Mouse (Mus musculus) liver, adult 2 months (tissue): Measurements from ENCODE around the gene Dock6. TPM values are rescaled to one million over a fixed set of nuclear protein-coding genes. Genes with fewer than 3 reads are reported as not detected.

Source experiments
- DNase-seq: peaks from one replicate; pipeline ENCODE4 v3.0.0-alpha.2; 2011; ENCODE audit warnings: low read depth, low spot score; ENCODE audit errors: extremely low read depth
- H3K27ac ChIP-seq: fragments of 200-500 bp; replicated peaks from 2 replicates; pipeline ENCODE4 v1.5.1; 2012; ENCODE audit warnings: low read depth, mild to moderate bottlenecking, control low read depth, inconsistent platforms, low read length; ENCODE audit not compliant: insufficient read depth
- H3K27me3 ChIP-seq: fragments of 200-500 bp; 2 replicates; pipeline ENCODE4 v1.6.1; 2012; ENCODE audit warnings: mild to moderate bottlenecking, moderate library complexity, low read length, inconsistent platforms; ENCODE audit not compliant: control insufficient read depth, insufficient read depth
- H3K36me3 ChIP-seq: fragments of 200-500 bp; 2 replicates; pipeline ENCODE4 v1.6.1; 2012; ENCODE audit warnings: low read length, inconsistent platforms; ENCODE audit not compliant: control insufficient read depth, insufficient read depth
- H3K4me1 ChIP-seq: fragments of 200-500 bp; 2 replicates; pipeline ENCODE4 v1.6.1; 2011; ENCODE audit warnings: low read length; ENCODE audit not compliant: control insufficient read depth, insufficient read depth
- H3K4me3 ChIP-seq: fragments of 200-500 bp; 2 replicates; pipeline ENCODE4 v1.5.1; 2011; ENCODE audit warnings: low read depth, mild to moderate bottlenecking, control low read depth, low read length, moderate library complexity; ENCODE audit not compliant: insufficient read depth
- H3K79me2 ChIP-seq: fragments of 200-500 bp; 2 replicates; pipeline ENCODE4 v1.6.1; 2012; ENCODE audit warnings: inconsistent platforms, mild to moderate bottlenecking, low read length, moderate library complexity; ENCODE audit not compliant: control insufficient read depth, insufficient read depth
- H3K9ac ChIP-seq: fragments of 200-500 bp; 2 replicates; pipeline ENCODE4 v1.6.1; 2012; ENCODE audit warnings: low read depth, mild to moderate bottlenecking, control low read depth, inconsistent platforms, low read length
- CTCF ChIP-seq: fragments of 200-500 bp; IDR thresholded peaks from 2 replicates; pipeline ENCODE4 v1.5.1; 2011; ENCODE audit warnings: low read depth, low read length, control low read depth
- POLR2A ChIP-seq: fragments of 200-500 bp; IDR thresholded peaks from 2 replicates; pipeline ENCODE4 v1.6.1; 2011; ENCODE audit warnings: low read length, control low read depth; ENCODE audit not compliant: insufficient read depth; ENCODE audit errors: extremely low read depth
- WGBS: fragments of 180-500 bp; shearing (Covaris S2); methylation state at CpG from one replicate; pipeline ENCODE4 v1.1.7; 2018; 5-methylcytosine and 5-hydroxymethylcytosine counted together
- polyA plus RNA-seq: library from polyadenylated mRNA; depleted of rRNA; stranded (reverse); fragments of >200 nt; gene quantifications from 2 replicates; pipeline ENCODE4 v1.2.3, GENCODE M21; 2012
- total RNA-seq: library from RNA; depleted of rRNA; stranded (reverse); fragments of >200 nt; gene quantifications from 2 replicates; pipeline ENCODE4 v1.2.3, GENCODE M21; 2014

Dock6 gene
- total and polyA plus RNA-seq, 2 experiments, result 8.5 to 33.9 TPM

DNA sequence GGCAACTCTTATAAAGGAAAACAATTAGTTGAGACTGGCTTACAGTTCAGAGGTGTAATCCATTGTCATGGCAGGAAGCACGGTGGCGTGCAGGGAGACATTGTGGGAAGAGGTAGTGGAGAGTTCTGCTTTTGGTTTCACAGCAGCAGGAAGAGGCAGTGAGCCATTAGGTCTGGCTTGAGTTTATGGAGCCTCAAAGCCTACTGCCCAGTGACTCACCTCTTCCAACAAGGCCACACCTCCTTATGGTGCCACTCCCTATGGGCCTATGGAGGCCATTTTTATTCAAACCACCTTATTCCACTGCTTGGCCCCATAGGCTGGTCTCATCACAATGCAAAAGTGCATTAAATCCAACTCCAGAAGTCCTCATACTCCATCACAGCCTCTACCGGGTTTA is 7.2 kb upstream of the Dock6 start:
- 80% methylated on average over 3 of the region's 3 CpGs for WGBS

DNA sequence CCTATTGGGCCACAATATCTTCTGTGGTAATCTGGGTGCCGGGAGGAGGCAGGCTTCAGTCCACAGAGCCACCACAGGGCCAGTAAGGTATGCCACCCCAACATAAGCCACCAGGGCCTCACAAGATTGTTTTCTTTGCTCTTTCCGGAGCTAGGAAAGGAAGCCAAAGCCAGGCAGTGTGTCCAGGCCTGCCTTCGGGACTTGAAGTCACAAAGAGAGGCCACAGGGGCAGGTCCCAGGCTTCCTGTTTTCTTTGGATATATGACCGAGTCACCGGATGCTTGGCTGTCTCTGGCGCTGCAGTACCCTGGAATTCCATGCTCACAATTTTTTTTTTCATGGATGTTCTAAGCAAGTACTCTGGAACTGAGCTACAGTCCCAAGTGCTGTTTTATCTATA is 5.6 kb upstream of the Dock6 start:
- 81% methylated on average over 6 of the region's 6 CpGs for WGBS
- Histone ChIP-seq H3K4me3 (no peak overlapping the region), H3K27me3 (no peaks in the 10 kb centered on the region), H3K79me2 (no peaks in the 10 kb centered on the region), H3K27ac (peak overlapping the region; percentile 68), H3K36me3 (no peaks in the 10 kb centered on the region), H3K4me1 (0 out of 2 replicates have a peak, but pooled peaks cover 2% of the 10 kb centered on the region), H3K9ac (no peak overlapping the region)
- no peak for TF ChIP-seq CTCF
- no peak for TF ChIP-seq POLR2A
- DNase-seq, result peak; percentile 33

More for the DNA sequence above, 7.2 kb upstream of the Dock6 start:
- Histone ChIP-seq H3K27ac (no peak overlapping the region; the same call in 1 of the 2 replicates), H3K36me3 (no peaks in the 10 kb centered on the region), H3K4me1 (0 out of 2 replicates have a peak, but pooled peaks cover 2% of the 10 kb centered on the region), H3K79me2 (no peaks in the 10 kb centered on the region), H3K9ac (no peak overlapping the region), H3K27me3 (no peaks in the 10 kb centered on the region), H3K4me3 (no peak overlapping the region)
- TF ChIP-seq POLR2A (no peak), CTCF (no peak)
- no peak for DNase-seq

DNA sequence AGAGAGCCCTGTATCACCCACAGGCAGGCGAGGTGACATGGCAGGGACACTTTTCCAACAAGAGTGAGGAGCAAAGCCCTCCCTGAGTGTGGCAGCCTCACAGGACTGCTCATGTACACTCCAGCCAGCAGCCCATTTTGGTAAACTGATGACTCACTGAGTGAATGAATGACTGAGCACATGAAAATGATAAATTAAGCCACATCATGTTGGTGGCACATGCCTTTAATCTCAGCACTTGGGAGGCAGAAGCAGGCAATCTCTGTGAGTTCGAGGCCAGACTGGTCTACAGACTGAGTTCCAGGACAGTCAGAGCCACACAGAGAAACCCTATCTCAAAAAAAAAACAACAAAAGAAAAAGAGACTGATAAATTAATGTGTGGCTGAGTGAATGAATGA is 5.1 kb upstream of the Dock6 start:
- no peak for DNase-seq
- Histone ChIP-seq H3K4me1 (0 out of 2 replicates have a peak, but pooled peaks cover 2% of the 10 kb centered on the region), H3K4me3 (no peak overlapping the region), H3K79me2 (no peaks in the 10 kb centered on the region), H3K27me3 (no peaks in the 10 kb centered on the region), H3K9ac (no peak overlapping the region), H3K27ac (no peak overlapping the region), H3K36me3 (no peaks in the 10 kb centered on the region)
- TF ChIP-seq POLR2A (no peak), CTCF (no peak)
- 74% methylated on average over 2 of the region's 2 CpGs for WGBS

DNA sequence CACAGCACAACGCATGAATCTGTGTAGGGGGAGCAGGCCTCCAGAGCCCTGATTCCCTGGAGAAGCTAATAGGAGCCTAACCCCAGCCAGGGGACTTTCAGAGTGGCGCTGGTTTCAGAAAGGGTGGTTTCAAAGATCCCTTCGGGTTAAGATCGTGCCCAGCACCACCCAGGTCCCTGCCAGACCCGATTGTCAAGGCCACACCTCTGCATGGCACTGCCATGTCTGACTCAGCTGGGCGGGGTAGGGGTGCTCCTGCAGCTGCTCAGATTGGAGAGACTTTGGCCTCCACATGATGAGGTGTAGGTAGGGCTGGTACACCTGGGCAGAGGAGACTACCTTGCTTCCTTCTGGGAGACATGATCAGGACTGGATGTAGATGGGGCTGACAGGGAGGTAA is 2.5 kb upstream of the Dock6 start:
- Histone ChIP-seq H3K27me3 (no peaks in the 10 kb centered on the region), H3K79me2 (no peaks in the 10 kb centered on the region), H3K4me1 (peaks cover 7% of the 10 kb centered on the region), H3K4me3 (no peak overlapping the region), H3K9ac (no peak overlapping the region), H3K36me3 (no peaks in the 10 kb centered on the region), H3K27ac (no peak overlapping the region)
- 91% methylated on average over 6 of the region's 6 CpGs for WGBS
- no peak for DNase-seq
- TF ChIP-seq POLR2A, result no peak
- no peak for TF ChIP-seq CTCF

DNA sequence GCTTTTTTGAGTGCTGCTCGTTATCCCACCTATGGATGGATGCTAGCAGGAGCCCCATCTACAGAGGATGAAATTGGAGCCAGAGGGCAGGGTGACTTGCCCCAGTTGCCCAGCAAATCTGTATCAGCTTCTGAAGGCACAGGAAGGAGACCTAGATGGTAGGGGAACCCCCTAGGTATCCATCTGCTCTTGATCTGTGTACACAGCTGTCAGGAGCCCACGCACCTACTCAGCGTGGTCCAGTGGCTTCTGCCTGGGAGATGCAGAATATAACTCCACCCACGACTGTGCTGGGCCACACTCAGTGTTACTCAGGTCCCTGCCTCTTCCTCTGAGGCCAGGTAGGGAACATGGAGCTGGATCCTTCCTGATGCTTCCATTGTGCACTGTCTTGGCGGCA is 1.5 kb upstream of the Dock6 start:
- WGBS, result 79% methylated on average over 5 of the region's 5 CpGs
- TF ChIP-seq POLR2A (no peak), CTCF (no peak)
- no peaks in the 10 kb centered on the region for H3K79me2 ChIP-seq
- no peak overlapping the region for H3K4me3 ChIP-seq
- DNase-seq, result no peak
- H3K27me3 ChIP-seq, result no peaks in the 10 kb centered on the region
- H3K4me1 ChIP-seq, result peaks cover 7% of the 10 kb centered on the region
- H3K9ac ChIP-seq, result no peak overlapping the region
- H3K27ac ChIP-seq, result no peak overlapping the region
- H3K36me3 ChIP-seq, result no peaks in the 10 kb centered on the region

DNA sequence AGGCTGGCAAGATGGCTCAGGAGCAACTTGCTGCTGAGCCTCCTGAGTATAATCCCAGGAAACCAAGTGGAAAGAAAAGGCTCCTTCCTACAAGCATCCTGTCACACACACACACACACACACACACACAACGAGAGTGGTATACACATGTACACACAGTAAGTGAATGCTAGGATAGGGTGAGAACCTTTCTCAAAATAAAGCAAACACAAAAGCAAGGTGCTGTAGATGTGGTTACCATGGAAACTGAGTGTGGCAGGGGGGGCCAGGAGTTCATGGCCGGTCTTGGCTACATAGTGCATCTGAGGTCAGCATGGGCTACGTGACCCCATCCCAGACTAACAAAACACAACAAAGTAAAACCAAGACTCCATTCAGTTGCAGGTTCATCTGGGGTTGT is 1.4 kb downstream of the Dock6 start:
- Histone ChIP-seq H3K27ac (no peak overlapping the region), H3K4me3 (no peak overlapping the region), H3K4me1 (peaks cover 6% of the 10 kb centered on the region), H3K27me3 (no peaks in the 10 kb centered on the region), H3K9ac (no peak overlapping the region), H3K79me2 (no peaks in the 10 kb centered on the region), H3K36me3 (no peaks in the 10 kb centered on the region)
- DNase-seq, result no peak
- TF ChIP-seq CTCF, result no peak
- no peak for TF ChIP-seq POLR2A
- 68% methylated on average over 3 of the region's 3 CpGs for WGBS
